Mouse (Mus musculus) cerebellum, adult 2 months (tissue): ENCODE results near the gene Bmper. TPM values are rescaled to one million over a fixed set of nuclear protein-coding genes. Genes with fewer than 3 reads are reported as not detected.

ENCODE experiments used
- DNase-seq, 2 experiments: peaks; one replicate each; pipeline ENCODE4 v3.0.0; 2021
- H3K27ac ChIP-seq: fragments of 200-500 bp; 2 replicates; pipeline ENCODE4 v1.5.1; 2012; ENCODE audit warnings: low read length, control low read depth, inconsistent platforms; ENCODE audit not compliant: insufficient read depth
- H3K27me3 ChIP-seq: fragments of 200-500 bp; 2 replicates; pipeline ENCODE4 v1.6.1; 2012; ENCODE audit warnings: inconsistent platforms, mild to moderate bottlenecking, low read length, moderate library complexity; ENCODE audit not compliant: control insufficient read depth, insufficient read depth
- H3K4me1 ChIP-seq: fragments of 200-500 bp; 2 replicates; pipeline ENCODE4 v1.6.1; 2011; ENCODE audit warnings: low read length; ENCODE audit not compliant: control insufficient read depth, insufficient read depth
- H3K4me3 ChIP-seq: fragments of 200-500 bp; replicated peaks from 2 replicates; pipeline ENCODE3; 2011; ENCODE audit warnings: mild to moderate bottlenecking, low read depth, low read length, control low read depth; ENCODE audit not compliant: insufficient read depth
- CTCF ChIP-seq: fragments of 200-500 bp; IDR thresholded peaks from 2 replicates; pipeline ENCODE4 v1.5.1; 2011; ENCODE audit warnings: low read depth, mild to moderate bottlenecking, control low read depth, low read length, moderate library complexity, borderline replicate concordance; ENCODE audit not compliant: insufficient read depth
- POLR2A ChIP-seq: fragments of 200-500 bp; IDR thresholded peaks from 2 replicates; pipeline ENCODE4 v1.6.1; 2011; ENCODE audit warnings: low read length, control low read depth, borderline replicate concordance; ENCODE audit not compliant: insufficient read depth
- WGBS: fragments of 180-500 bp; shearing (Covaris S2); methylation state at CpG from one replicate; pipeline ENCODE4 v1.1.7; 2018; 5-methylcytosine and 5-hydroxymethylcytosine counted together
- polyA plus RNA-seq: library from polyadenylated mRNA; depleted of rRNA; stranded (reverse); fragments of >200 nt; gene quantifications from 2 replicates; pipeline ENCODE4 v1.2.3, GENCODE M21; 2012

Gene Bmper
- polyA plus RNA-seq, 1 experiment, result 3.5 TPM

DNA sequence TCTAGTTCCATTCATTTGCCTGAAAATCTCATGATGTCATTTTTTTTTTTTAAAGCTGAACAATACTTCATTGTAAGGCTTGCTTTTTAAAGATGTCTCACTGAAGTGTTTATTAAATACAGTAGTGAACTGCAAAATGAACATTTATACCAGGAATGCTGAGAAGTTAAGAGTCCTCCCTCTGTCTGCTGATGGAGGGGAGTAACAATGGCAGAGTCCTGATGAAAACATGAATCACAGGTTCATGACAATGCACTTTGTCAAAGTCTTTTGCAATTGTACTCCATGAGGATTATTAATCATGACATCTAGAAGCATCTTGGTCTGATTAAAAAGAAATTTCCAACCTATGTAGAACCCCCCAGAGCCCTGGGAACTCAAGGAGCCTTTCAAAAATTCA, 118.4 kb downstream of the Bmper start:
- H3K27ac ChIP-seq, result no peak overlapping the region
- H3K4me3 ChIP-seq, result no peak overlapping the region
- H3K27me3 ChIP-seq, result no peaks in the 10 kb centered on the region; the same call in 1 of the 2 replicates
- DNase-seq, result no peak
- TF ChIP-seq POLR2A, result no peak
- no peaks in the 10 kb centered on the region for H3K4me1 ChIP-seq

DNA sequence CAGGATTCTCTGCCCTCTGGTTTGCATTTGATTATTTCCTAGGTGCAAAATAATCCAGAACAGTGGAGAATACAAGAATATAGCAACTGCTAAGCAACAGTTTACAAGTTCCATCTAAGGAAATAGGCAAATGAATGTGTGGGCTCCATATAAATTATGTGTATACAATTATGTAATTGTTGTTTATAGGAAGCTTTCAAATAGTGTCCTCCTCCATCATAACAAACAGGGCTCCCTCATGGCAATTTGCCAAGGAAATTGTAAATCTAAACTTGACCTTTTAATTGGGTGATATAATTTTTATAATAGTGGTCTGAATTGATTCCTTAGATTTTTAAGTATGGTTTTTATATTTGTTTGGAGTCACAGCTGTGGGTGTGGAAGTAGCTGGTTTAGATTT, 121.5 kb downstream of the Bmper start:
- DNase-seq, result no peak
- H3K27ac ChIP-seq, result no peak overlapping the region
- TF ChIP-seq CTCF (no peak), POLR2A (no peak)

GRCm38 (mm10) chr9:23345093-23345844, 122.4 kb downstream of the Bmper start:
- Histone ChIP-seq H3K4me3 (no peak overlapping the region), H3K27ac (no peak overlapping the region), H3K27me3 (no peaks in the 10 kb centered on the region; the same call in 1 of the 2 replicates), H3K4me1 (no peaks in the 10 kb centered on the region)
- TF ChIP-seq POLR2A, result no peak
- TF ChIP-seq CTCF, result no peak
- 83% methylated on average over 8 of the region's 8 CpGs for WGBS
- DNase-seq, result no peak

More for the DNA sequence above, 121.5 kb downstream of the Bmper start:
- Histone ChIP-seq H3K27me3 (no peaks in the 10 kb centered on the region; the same call in 1 of the 2 replicates), H3K4me1 (no peaks in the 10 kb centered on the region), H3K4me3 (no peak overlapping the region)

DNA sequence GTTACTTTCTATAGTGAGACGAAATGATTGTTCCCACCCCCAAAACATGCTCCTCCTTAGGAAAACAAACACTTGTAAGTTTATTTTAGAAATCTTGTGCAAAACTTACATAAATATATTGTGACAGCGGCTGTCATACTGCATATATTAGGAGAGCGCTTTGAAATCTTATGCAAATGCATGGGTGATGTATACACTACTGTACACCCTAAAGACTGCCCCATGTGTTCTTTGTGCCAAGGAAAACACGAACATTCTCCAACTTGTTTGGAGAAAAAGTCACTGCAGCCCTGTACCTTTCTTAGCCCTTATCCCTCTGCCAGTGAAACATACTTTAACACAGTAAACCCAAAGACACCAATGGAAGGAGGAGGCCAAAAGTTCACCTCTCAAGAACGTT, 126.7 kb downstream of the Bmper start:
- DNase-seq, result no peak
- Histone ChIP-seq H3K27me3 (no peaks in the 10 kb centered on the region), H3K4me1 (no peaks in the 10 kb centered on the region), H3K4me3 (no peak overlapping the region), H3K27ac (no peak overlapping the region)
- TF ChIP-seq POLR2A (no peak), CTCF (no peak)
- whole genome bisulfite sequencing, result 89% methylated on average over 5 of the region's 5 CpGs

- DNase-seq, result no peak
- no peaks in the 10 kb centered on the region for H3K4me1 ChIP-seq
- H3K27ac ChIP-seq, result no peak overlapping the region
- H3K4me3 ChIP-seq, result no peak overlapping the region
- TF ChIP-seq CTCF (no peak), POLR2A (no peak)
- 94% methylated on average over 8 of the region's 8 CpGs for WGBS
- no peaks in the 10 kb centered on the region for H3K27me3 ChIP-seq
These were observed 128.5 kb downstream of the Bmper start for GRCm38 (mm10) chr9:23351400-23351799.

GRCm38 (mm10) chr9:23352396-23352795, 129.5 kb downstream of the Bmper start:
- 99% methylated on average over 2 of the region's 2 CpGs for WGBS
- H3K27me3 ChIP-seq, result no peaks in the 10 kb centered on the region
- no peaks in the 10 kb centered on the region for H3K4me1 ChIP-seq
- H3K27ac ChIP-seq, result no peak overlapping the region
- TF ChIP-seq CTCF (no peak), POLR2A (no peak)
- no peak for DNase-seq
- no peak overlapping the region for H3K4me3 ChIP-seq

- no peak overlapping the region for H3K27ac ChIP-seq
- no peaks in the 10 kb centered on the region for H3K4me1 ChIP-seq
- no peaks in the 10 kb centered on the region for H3K27me3 ChIP-seq
- no peak for DNase-seq
- TF ChIP-seq POLR2A (no peak), CTCF (no peak)
- H3K4me3 ChIP-seq, result no peak overlapping the region
- 51% methylated on average over 5 of the region's 5 CpGs for WGBS
These were observed 131.4 kb downstream of the Bmper start for GRCm38 (mm10) chr9:23354201-23354820.

GRCm38 (mm10) chr9:23358108-23358507, 135.2 kb downstream of the Bmper start:
- TF ChIP-seq POLR2A (no peak), CTCF (no peak)
- no peaks in the 10 kb centered on the region for H3K4me1 ChIP-seq
- H3K27me3 ChIP-seq, result no peaks in the 10 kb centered on the region
- no peak overlapping the region for H3K27ac ChIP-seq
- no peak for DNase-seq
- 94% methylated on average over 2 of the region's 2 CpGs for WGBS
- no peak overlapping the region for H3K4me3 ChIP-seq

DNA sequence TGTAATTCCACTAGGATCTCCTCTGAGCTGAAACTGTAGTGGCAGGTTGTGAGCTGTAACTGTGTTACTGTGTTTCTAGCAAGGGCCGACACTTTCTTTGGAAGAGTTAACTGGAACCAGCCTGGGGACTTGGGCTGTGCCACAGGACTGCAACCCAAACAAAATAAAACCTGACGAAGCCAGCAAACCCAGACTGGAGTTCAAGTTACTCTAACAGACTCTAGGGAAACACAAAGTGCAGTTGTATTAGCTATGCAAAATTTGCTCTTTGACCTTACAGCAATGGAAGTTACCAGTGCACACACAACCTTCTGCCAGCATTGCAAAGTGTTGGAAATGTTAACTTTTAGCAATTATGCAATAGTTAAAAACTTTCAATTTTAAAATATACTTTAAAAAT, 140.3 kb downstream of the Bmper start:
- Histone ChIP-seq H3K4me3 (no peak overlapping the region), H3K27me3 (no peaks in the 10 kb centered on the region), H3K4me1 (no peaks in the 10 kb centered on the region), H3K27ac (no peak overlapping the region)
- WGBS, result 72% methylated on average over 2 of the region's 2 CpGs
- DNase-seq, result no peak
- TF ChIP-seq CTCF, result no peak
- TF ChIP-seq POLR2A, result no peak
